Mouse (Mus musculus): ENCODE results near the gene 0610012G03Rik. TPM values are rescaled to one million over a fixed set of nuclear protein-coding genes. Genes with fewer than 3 reads are reported as not detected.

Gene 0610012G03Rik
- 3.3 TPM for polyA plus RNA-seq (2017; shearing (Covaris generic))

GRCm38 (mm10) chr16:31948345-31948774, at the start of gene 0610012G03Rik, which contains the start of gene Ncbp2:
TSS of gene 0610012G03Rik (minus strand) at chr16:31948494.
TSS of gene Ncbp2 (plus strand) at chr16:31948513.

DNA sequence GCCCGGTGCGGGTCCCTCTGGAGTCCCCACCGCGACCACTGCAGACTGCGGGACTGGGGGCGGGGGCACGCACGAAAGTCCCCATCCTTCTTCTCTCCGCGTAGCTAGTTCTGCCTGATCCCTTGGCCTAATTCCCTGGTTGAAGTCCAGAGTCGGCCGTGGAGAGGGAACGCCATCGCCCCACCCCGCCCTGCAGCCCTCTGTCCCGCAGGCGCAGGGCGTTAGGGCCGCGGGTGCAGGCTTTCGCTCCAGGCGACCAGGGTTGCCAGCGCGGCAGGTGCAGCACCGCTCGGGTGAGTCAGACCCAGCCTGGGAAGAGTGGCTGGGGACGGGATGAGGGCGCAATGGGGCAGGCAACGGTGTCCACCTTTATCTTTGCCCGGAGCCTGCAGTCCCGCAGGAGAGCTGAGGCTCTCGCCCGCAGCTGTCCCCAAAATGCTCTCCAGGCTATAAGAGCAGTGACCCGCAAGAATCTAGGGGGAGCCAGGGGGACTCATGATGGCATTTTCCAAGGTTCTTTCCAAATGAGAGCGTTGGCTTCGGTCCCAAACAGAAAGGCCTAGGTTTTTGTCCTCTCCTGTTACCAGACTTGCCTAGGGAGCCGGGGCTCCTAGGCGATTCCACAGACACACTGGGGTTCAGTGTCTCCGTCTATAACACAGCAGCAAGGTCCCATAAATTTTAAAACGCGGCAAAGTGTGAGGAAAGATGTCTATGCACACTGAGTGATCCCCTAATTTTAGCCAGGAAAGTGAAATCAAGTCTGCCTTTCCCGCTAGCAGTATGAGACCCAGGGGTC, 14.3 kb downstream of the 0610012G03Rik start, which contains the start of gene Pigz:
Gene Pigz, plus strand, starts transcription at position 101 of the 799 bp plus-strand sequence.

Other genes starting within 250 kb of the 0610012G03Rik start
- not detected for gene Meltf, start 69.7 kb downstream of the 0610012G03Rik start, polyA plus RNA-seq (2017; shearing (Covaris generic))
- 0.82 TPM for gene Pigz, start 14.6 kb downstream of the 0610012G03Rik start, polyA plus RNA-seq (2017; shearing (Covaris generic))
- gene Ncbp2, start within 50 bp of the 0610012G03Rik start, polyA plus RNA-seq (2017; shearing (Covaris generic)): 50.6 TPM
- gene Senp5, start 54.8 kb upstream of the 0610012G03Rik start, polyA plus RNA-seq (2017; shearing (Covaris generic)): 13.9 TPM
- gene Pak2, start 130.8 kb upstream of the 0610012G03Rik start, polyA plus RNA-seq (2017; shearing (Covaris generic)): 58.9 TPM
- 91.0 TPM for gene Pigx, start 151.2 kb upstream of the 0610012G03Rik start, polyA plus RNA-seq (2017; shearing (Covaris generic))
- 44.3 TPM for gene Cep19, start 151.3 kb upstream of the 0610012G03Rik start, polyA plus RNA-seq (2017; shearing (Covaris generic))
- gene Nrros, start 217.1 kb upstream of the 0610012G03Rik start, polyA plus RNA-seq (2017; shearing (Covaris generic)): 120 TPM
- not detected for gene Bex6, start 231.3 kb upstream of the 0610012G03Rik start, polyA plus RNA-seq (2017; shearing (Covaris generic))

Data from CD4-positive, CD25-positive, alpha-beta regulatory T cell, adult 9 weeks (primary cell).